Mouse (Mus musculus) CD4-positive, CD25-positive, alpha-beta regulatory T cell, adult 2 months (primary cell): Measurements from ENCODE around the gene Plg.

Experiments used
- DNase-seq: peaks from one replicate; pipeline ENCODE4 v3.0.0-alpha.2; 2012; ENCODE audit warnings: low read depth, low spot score

The Plg gene

DNA sequence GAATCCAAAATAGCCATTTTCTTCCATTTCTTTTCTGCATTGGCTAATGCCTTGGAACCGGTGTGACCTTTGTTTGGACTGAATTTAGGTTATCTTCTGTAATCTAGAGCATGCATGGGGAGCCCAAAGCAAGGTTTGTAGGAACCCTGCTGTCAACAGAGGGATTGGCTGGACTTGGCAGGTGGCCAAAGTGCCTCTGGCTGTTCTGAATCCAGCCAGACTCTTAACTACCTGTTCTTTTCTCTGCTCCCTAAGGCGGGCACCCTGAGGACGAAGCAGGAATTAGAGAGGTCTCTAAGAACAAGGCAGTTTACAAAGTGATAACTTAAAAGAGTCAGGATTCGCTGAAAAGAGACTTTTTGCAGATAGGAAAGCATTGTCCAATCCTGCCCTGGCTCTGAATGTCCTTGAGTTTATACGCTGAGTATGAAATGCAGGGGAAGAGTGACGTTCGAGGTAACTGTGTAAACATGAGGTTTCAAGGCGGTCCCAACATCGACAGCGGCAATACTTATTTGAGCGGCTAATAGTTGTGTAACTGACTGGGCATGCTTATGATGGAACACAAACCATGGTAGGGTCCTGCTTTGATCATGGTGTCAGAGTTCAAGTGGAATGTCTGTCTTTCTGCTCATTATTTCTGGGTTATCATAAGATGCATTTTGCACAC lies 74.6 kb downstream of the Plg start:
- no peak for DNase-seq

DNA sequence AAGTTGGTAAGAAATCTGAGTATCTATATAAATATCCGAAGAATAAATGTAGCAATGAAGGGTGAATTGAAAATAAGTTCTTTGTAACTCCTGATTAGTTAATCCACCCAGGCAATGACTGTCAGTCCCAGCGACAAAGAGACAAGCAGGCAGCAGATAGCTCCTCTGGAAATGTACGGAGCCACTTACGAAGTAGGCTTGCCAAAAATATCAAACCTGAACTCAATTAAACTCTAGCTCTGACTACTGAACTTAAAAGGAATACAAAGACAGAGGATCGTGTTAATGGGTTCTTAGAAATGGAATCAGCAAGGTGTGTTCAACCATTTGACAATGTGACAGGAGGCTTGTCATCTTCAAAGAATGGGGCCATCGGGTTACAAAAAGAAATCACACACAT lies 75.3 kb downstream of the Plg start:
- no peak for DNase-seq

DNA sequence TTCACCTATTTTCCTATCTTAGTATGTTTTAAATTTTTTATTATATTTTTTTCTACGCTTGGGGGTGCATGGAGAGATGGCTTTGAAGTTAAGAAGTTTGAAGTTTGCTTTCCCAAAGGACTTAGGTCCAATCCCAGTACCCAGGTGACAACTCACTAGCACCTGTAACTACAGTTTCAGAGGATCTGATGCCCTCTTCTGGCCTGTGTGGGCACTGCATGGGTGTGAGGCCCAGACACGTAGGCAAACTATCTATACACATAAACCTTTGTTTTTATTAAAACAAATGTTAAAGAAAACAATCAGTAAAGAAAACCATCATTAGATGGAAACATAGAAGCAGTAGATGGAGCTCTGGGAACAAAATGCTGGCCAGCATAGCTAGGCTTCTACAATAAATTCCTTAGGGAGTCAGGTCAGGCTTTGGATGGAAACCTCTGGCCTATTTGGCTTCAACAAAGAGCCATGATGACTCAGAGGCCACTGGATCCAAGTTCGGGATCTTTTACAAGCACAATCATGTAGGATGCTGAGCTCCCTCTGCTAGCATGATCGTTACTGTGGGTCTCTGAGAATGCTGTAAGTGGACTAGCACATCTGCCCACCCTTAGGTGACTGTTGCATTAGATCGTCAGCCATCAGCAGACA lies 76.9 kb downstream of the Plg start:
- DNase-seq = peak; percentile 58

DNA sequence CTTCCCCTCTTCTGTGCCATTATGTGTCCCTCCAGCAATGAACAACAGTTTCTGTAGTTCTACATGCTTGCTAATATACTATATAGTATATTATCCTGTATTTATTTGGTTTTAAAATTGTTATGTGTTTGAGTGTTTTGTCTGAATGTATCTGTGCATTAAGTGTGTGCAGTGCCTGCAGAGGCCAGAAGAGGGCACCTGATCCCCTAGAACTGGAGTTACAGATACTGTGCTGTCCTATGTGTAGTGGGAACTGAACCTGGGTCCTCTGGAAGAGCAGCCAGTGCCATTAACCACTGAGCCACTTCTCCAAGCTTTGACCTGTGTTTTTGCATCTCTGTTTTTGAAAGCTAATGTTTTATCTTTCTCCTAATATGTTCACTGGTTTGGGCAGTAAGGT lies 82.8 kb downstream of the Plg start:
- no peak for DNase-seq

DNA sequence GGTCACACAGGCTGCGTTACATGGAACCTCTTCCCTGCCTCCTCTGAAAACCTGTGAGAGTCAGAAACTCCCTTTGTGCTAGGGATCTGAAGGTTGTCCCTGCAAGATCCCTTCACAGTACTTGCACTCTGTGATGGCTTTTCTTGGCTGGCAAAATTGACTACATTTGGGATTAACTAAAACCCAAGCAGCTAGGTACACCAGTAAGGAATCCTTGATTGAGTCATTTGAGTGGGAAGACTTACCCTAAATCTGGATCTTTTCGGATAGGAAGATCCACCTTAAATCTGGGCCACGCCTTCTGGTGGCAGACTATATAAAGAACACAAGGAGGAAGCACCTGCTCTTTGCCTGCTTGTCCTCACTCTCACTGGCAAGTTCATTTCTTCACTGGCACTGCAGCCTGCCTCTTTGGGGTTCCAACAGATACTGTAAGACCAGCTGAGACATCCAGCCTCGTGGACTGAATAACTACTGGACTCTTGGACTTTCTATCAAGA lies 88.1 kb downstream of the Plg start:
- DNase-seq = no peak

DNA sequence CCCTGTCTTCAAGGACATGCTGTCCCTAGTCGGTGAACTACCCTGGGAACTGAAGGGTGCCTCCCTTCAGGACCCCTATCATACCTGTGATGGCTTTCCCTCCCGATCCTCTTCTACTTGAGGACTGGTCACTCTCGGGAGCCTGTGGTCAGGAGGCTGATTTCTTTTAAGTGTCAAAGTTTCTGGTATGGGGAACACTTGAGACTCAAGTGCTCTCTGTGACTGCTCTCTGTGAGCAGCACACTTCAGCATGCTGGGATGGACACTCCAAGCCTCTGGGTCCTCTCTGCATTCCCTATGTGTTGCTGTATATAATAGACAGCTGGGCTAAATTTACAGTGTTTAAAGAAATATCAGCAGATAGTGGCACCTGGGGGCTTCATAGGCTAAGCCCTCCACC lies 89.2 kb downstream of the Plg start:
- DNase-seq = no peak

DNA sequence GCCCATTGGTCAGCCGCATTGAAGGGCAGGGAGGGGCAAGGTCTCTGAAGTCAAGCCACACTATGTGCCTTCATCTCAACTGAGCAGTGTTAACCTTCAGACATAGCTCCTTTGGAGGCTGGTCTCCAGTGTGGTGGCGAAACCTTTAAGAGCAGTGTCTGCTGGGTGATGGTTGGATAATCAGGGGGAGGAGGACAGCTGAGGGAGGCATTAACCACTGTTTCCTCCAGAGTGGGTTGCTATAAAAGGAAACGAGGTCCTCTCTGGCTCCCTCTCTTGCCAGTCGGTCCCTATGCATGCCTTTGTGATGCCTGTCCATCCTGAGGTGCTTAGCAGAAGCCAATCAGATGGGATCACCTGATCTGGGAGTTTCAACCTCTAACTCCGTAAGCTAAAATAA lies 90.3 kb downstream of the Plg start:
- DNase-seq = no peak
